Mouse (Mus musculus): ENCODE data around the gene Ttll5. TPM values are rescaled to one million over a fixed set of nuclear protein-coding genes. Genes with fewer than 3 reads are reported as not detected.

Gene Ttll5
- total RNA-seq, 1 experiment from 2014 or later: 21.9 TPM

GRCm38 (mm10) chr12:86100711-86101110 is 276.3 kb downstream of the Ttll5 start:
- DNase-seq: no peak

GRCm38 (mm10) chr12:86102686-86103085 is 278.2 kb downstream of the Ttll5 start:
- no peak for DNase-seq

GRCm38 (mm10) chr12:86103391-86103790 is 278.9 kb downstream of the Ttll5 start:
- no peak for DNase-seq

- DNase-seq: no peak
Measured at GRCm38 (mm10) chr12:86103852-86104251, 279.4 kb downstream of the Ttll5 start.

- DNase-seq: no peak
Measured at GRCm38 (mm10) chr12:86104297-86104696, 279.8 kb downstream of the Ttll5 start.

GRCm38 (mm10) chr12:86105546-86105945 is 281.1 kb downstream of the Ttll5 start:
- DNase-seq: no peak

GRCm38 (mm10) chr12:86106086-86106485 is 281.6 kb downstream of the Ttll5 start:
- no peak for DNase-seq

- no peak for DNase-seq
Measured at GRCm38 (mm10) chr12:86107645-86108044, 283.2 kb downstream of the Ttll5 start.

- DNase-seq: no peak
Measured at GRCm38 (mm10) chr12:86109531-86109930, 285.1 kb downstream of the Ttll5 start.

- DNase-seq: peak; percentile 30
Measured at GRCm38 (mm10) chr12:86110637-86111036, 286.2 kb downstream of the Ttll5 start.

Other genes with a start within 250 kb of the Ttll5 start
- gene Jdp2, start 225.6 kb upstream of the Ttll5 start, total RNA-seq (2021): 16.7 and 18.7 TPM in 2 replicates
- gene Batf, start 138.0 kb upstream of the Ttll5 start, total RNA-seq (2021): 0.74 and 1.7 TPM in 2 replicates
- gene Flvcr2, start 78.1 kb upstream of the Ttll5 start, total RNA-seq (2021): 4.3 and 5.7 TPM in 2 replicates
- gene Erg28, start 109 bp upstream of the Ttll5 start, total RNA-seq (2021): 28.5 and 29.1 TPM in 2 replicates